Mouse (Mus musculus) G1E (cell line): ENCODE results near the gene Slc5a3.

Source experiments
- CTCF ChIP-seq: IDR thresholded peaks from 2 replicates; pipeline ENCODE4 v1.5.1; 2012; ENCODE audit warnings: low read depth, low read length, inconsistent platforms, mixed read lengths
- GATA1 ChIP-seq: IDR thresholded peaks from 2 replicates; pipeline ENCODE4 v1.6.1; 2012; ENCODE audit warnings: borderline replicate concordance, low read length, inconsistent platforms, mixed read lengths
- GATA2 ChIP-seq: IDR thresholded peaks from 2 replicates; pipeline ENCODE4 v1.6.1; 2012; ENCODE audit warnings: low read depth, low read length, inconsistent platforms, borderline replicate concordance
- POLR2AphosphoS5 ChIP-seq: IDR thresholded peaks from 2 replicates; pipeline ENCODE4 v1.6.1; 2012; ENCODE audit warnings: low read depth, low read length, inconsistent platforms; ENCODE audit not compliant: insufficient replicate concordance
- TAL1 ChIP-seq: conservative IDR thresholded peaks from 2 replicates; pipeline ENCODE4 v1.6.1; 2012; ENCODE audit warnings: low read depth, low read length, inconsistent platforms, mixed read lengths

DNA sequence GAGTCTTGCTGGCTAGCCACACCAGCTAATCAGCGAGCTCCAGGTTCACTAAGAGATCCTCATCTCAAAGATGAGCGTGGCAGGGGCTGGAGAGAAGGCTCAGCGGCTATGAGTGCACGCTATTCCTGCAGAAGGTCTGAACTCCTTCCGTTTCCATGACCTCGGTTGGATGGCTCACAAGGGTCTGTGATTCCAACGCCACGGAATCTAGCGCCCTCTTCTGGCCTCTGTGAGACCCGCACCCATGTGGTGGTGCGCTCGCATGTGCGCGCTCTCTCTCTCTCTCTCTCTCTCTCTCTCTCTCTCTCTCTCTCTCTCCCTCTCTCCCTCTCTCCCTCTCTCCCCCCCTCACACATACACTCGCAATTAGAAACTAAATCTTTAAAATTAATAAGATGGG, 78.2 kb downstream of the Slc5a3 start:
- TF ChIP-seq CTCF (0 out of 2 replicates have a peak, but pooled peaks have one; percentile 20), GATA1 (no peak), TAL1 (no peak), GATA2 (no peak), POLR2AphosphoS5 (no peak)
